Mouse (Mus musculus): ENCODE measurements at regions not wholly inside any gene's neighbourhood (a gene's known extent, or its start where the extent isn't known, plus 50 kb on each side); places are given as distances from the start of the nearest gene placed in this dataset.

DNA sequence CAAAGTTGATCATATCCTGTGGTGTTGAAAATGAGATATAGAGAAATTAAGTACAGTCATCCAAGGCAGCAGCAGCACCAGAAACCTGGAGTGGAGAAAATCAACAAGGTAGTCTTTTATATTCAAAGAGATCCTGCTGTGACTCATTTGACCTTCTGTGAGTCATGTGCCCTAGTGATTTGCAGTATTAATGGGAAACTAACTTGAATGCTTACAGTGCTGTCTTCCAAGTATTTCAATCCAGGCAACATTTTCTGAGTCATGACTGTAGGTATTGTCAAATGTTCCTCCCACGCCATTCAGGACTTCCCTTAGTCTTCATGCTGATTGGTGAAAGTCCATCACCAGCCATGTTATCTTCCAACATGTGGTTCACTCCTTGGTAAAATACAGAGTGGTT lies 169.0 kb upstream of the L3mbtl3 start:
- TF ChIP-seq CTCF (IDR thresholded peaks at IDR 0.05; ENCODE audit: low read depth): no peak
- no peak for TF ChIP-seq EP300 (IDR thresholded peaks at IDR 0.05; ENCODE audit: low read depth)

All from liver, embryonic 14.5 days (tissue).